Mouse (Mus musculus) liver, embryonic 11.5 days (tissue): ENCODE data around the gene Cdh12. TPM values are rescaled to one million over a fixed set of nuclear protein-coding genes. Genes with fewer than 3 reads are reported as not detected.
"Not testable (repeated sequence)": the region's sequence is repeated elsewhere in the genome, so short reads cannot be mapped to it uniquely, and the experiment has no call there.

ENCODE experiments used
- ATAC-seq: fragments of 200-750 bp; cut with Nextera tagmentation; replicated peaks from 2 replicates; pipeline ENCODE4 v1.8.0; 2017; ENCODE audit warnings: moderate number of reproducible peaks, mild to moderate bottlenecking, moderate TSS enrichment, moderate library complexity; ENCODE audit not compliant: low FRiP score
- DNase-seq: peaks from one replicate; pipeline ENCODE4 v3.0.0-alpha.2; 2017; ENCODE audit warnings: low spot score
- H3K27ac ChIP-seq: fragments of 300-500 bp; sonication (generic); 2 replicates; pipeline ENCODE4 v1.5.1; 2014; ENCODE audit warnings: mild to moderate bottlenecking, low read depth, low read length, control low read depth
- H3K27me3 ChIP-seq: fragments of 300-500 bp; sonication (generic); replicated peaks from 2 replicates; pipeline ENCODE4 v1.6.1; 2014; ENCODE audit warnings: low read length, mixed read lengths; ENCODE audit not compliant: control insufficient read depth, insufficient read depth
- H3K36me3 ChIP-seq: fragments of 300-500 bp; sonication (generic); 2 replicates; pipeline ENCODE4 v1.6.1; 2014; ENCODE audit warnings: mild to moderate bottlenecking, low read length, moderate library complexity, mixed read lengths; ENCODE audit not compliant: control insufficient read depth, insufficient read depth
- H3K4me1 ChIP-seq: fragments of 300-500 bp; sonication (generic); replicated peaks from 2 replicates; pipeline ENCODE4 v1.6.1; 2014; ENCODE audit warnings: low read length, mixed read lengths; ENCODE audit not compliant: control insufficient read depth, insufficient read depth
- H3K4me2 ChIP-seq: fragments of 300-500 bp; sonication (generic); 2 replicates; pipeline ENCODE4 v1.6.1; 2014; ENCODE audit warnings: mild to moderate bottlenecking, control low read depth, moderate library complexity
- H3K4me3 ChIP-seq: fragments of 300-500 bp; sonication (generic); 2 replicates; pipeline ENCODE4 v1.5.1; 2014; ENCODE audit warnings: low read depth, low read length, control low read depth
- H3K9ac ChIP-seq: fragments of 300-500 bp; sonication (generic); 2 replicates; pipeline ENCODE4 v1.6.1; 2014; ENCODE audit warnings: low read depth, low read length, control low read depth
- H3K9me3 ChIP-seq: fragments of 300-500 bp; sonication (generic); 2 replicates; pipeline ENCODE4 v1.6.1; 2016; ENCODE audit warnings: low read length, inconsistent platforms, mixed read lengths; ENCODE audit not compliant: control insufficient read depth
- WGBS: fragments of 180-500 bp; shearing (Covaris S2); extraction: QIAGEN DNeasy Blood & Tissue Kit; methylation state at CpG from one replicate; pipeline ENCODE4 v1.1.7; 2014; 5-methylcytosine and 5-hydroxymethylcytosine counted together
- polyA plus RNA-seq: library from polyadenylated mRNA; unstranded; fragments of >200 nt; fragmentation: Nextera tagmentation; extraction: Ambion mirVana; gene quantifications from 2 replicates; pipeline ENCODE4 v1.2.1, GENCODE M21; 2014

Gene Cdh12
- polyA plus RNA-seq, 1 experiment from 2014 or later, result 0.10 TPM

DNA sequence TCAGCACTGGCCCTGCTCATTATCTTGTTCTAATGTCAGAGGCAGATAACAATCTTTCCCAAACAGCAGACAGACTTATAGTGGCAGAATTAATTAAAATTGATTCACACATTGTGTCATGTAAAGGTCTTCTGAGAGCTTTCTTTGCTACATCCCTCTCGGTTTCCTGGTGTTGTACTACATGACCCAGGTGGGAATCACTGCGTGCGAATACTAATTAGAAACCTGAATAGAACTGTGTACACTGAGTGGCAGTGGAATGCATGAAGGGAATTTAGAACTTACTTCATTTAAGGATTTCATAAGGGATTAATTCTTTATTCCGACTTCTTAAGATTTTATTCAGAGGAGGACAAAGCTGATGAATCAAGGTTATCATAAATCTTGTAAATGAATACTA lies 121.9 kb downstream of the Cdh12 start:
- H3K9ac ChIP-seq, result no peak overlapping the region
- no peak overlapping the region for H3K4me3 ChIP-seq
- WGBS, result 79% methylated on average over 4 of the region's 4 CpGs
- H3K27ac ChIP-seq, result no peak overlapping the region
- no peak overlapping the region for H3K4me2 ChIP-seq
- ATAC-seq (no peak), DNase-seq (no peak)
- H3K36me3 ChIP-seq, result no peaks in the 10 kb centered on the region
- H3K4me1 ChIP-seq, result no peaks in the 10 kb centered on the region
- H3K27me3 ChIP-seq, result no peaks in the 10 kb centered on the region
- no peaks in the 10 kb centered on the region for H3K9me3 ChIP-seq

DNA sequence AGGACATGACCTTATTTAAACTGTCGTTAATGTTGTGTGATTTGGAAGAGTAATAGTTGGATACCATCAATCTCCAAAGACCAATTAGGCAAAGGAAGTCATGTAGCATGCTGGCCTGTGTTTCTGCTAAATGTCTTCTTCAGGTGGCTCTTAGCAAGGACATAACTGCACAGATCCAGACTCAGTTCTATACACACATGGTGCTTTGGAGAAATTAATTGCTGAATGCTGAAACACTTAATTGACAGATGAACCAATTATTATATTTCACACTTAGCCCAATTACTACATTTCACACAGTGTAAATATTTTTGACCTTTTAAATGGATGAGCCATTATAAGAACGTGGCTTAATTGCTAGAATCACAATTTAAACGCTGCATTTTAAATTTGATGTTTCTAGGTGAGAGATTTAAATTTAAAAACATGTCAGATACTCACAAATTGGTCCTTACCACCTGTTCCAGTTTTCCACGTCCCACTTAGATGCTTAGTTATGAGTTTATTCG lies 133.6 kb downstream of the Cdh12 start:
- no peaks in the 10 kb centered on the region for H3K9me3 ChIP-seq
- H3K27ac ChIP-seq, result no peak overlapping the region
- H3K9ac ChIP-seq, result no peak overlapping the region
- 52% methylated on average over 5 of the region's 5 CpGs for WGBS
- H3K4me2 ChIP-seq, result no peak overlapping the region
- H3K4me3 ChIP-seq, result no peak overlapping the region
- no peak for DNase-seq
- no peaks in the 10 kb centered on the region for H3K4me1 ChIP-seq
- ATAC-seq, result no peak
- no peaks in the 10 kb centered on the region for H3K27me3 ChIP-seq
- no peaks in the 10 kb centered on the region for H3K36me3 ChIP-seq

DNA sequence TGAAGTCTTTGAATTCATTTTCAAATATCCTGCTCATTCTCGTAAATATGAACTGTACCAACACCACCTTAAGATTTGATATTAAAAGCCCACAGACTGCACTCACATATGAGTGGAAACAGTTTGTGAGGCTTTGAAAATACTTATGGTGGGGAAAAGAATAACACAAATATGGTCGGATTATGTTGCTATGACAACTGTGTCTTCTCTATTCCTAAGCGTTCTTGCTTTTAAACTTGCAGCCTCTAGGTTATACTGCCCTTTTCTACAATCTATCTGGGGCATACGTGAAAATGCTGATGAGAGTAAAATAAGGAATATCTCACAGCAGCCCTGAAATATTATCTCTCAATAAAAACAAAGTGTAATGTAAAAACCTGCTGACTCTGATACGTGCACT lies 142.5 kb downstream of the Cdh12 start:
- no peaks in the 10 kb centered on the region for H3K9me3 ChIP-seq
- H3K4me3 ChIP-seq, result no peak overlapping the region
- H3K36me3 ChIP-seq, result no peaks in the 10 kb centered on the region
- H3K27me3 ChIP-seq, result no peaks in the 10 kb centered on the region
- no peaks in the 10 kb centered on the region for H3K4me1 ChIP-seq
- no peak overlapping the region for H3K4me2 ChIP-seq
- H3K9ac ChIP-seq, result no peak overlapping the region
- ATAC-seq (no peak), DNase-seq (no peak)
- H3K27ac ChIP-seq, result no peak overlapping the region
- 75% methylated on average over 5 of the region's 5 CpGs for WGBS

DNA sequence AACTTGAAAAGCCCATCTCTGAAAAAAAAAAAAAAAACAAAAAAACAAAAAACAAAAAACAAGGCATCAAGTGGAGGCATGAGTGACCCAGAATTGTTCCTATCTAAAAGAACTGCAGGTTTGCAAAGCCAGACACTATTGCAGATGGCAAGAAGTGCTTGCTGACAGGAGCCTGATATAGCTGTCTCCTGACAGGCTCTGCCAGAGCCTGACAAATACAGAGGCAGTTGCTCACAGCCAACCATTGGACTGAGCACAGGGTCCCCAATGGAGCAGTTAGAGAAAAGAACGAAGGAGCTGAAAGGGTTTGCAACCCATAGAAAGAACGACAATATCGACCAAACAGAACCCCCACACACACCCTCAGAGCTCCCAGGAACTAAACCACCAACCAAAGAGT lies 156.7 kb downstream of the Cdh12 start:
- DNase-seq, H3K27me3 ChIP-seq, H3K36me3 ChIP-seq, H3K9me3 ChIP-seq, H3K4me3 ChIP-seq, ATAC-seq, H3K4me1 ChIP-seq, H3K9ac ChIP-seq, H3K4me2 ChIP-seq, H3K27ac ChIP-seq: not testable (repeated sequence)
- 67% methylated on average over 3 of the region's 3 CpGs for WGBS

DNA sequence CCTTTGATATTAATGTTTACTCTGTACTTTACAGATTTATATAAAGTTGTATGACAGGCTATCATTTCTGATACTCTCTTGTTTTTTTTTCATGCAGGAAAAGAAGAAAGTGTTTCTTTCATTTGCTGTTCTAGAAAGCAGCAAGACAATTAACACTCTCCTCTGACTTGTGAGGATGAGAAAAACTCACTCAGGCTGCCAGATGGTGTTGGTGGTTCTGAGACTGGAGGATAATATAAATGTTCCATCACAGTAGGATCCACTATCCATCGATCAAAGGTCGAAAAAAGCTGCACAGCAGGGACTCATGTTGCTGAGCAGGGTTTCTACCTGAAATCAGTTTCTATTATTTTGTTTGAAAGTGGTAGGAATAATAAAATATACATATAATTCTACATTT lies 185.5 kb downstream of the Cdh12 start:
- Histone ChIP-seq H3K9ac (no peak overlapping the region), H3K9me3 (no peaks in the 10 kb centered on the region), H3K4me1 (no peaks in the 10 kb centered on the region), H3K36me3 (no peaks in the 10 kb centered on the region), H3K4me3 (no peak overlapping the region), H3K27me3 (no peaks in the 10 kb centered on the region), H3K27ac (no peak overlapping the region), H3K4me2 (no peak overlapping the region)
- 71% methylated on average over 2 of the region's 2 CpGs for WGBS
- no peak for ATAC-seq
- DNase-seq, result no peak

DNA sequence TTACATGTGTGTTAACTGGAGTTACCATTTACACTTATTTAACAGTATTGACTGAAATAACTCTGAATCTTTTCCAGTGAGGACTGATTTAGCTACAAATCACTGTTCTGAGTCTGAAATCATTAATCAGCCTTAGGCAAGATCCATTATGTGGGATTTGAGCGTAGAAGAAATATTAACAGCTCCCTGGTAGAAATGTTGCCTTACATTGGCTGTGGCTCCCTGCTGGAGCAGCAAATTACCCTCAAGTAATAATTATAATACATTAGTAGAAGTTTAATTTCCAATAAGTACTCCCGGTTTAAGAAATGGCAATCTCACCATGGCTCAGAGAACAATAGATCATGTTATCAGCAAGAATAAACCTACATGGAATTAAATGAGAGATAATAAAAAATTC lies 190.1 kb downstream of the Cdh12 start:
- Histone ChIP-seq H3K27ac (no peak overlapping the region), H3K4me3 (no peak overlapping the region), H3K4me1 (no peaks in the 10 kb centered on the region), H3K9me3 (no peaks in the 10 kb centered on the region), H3K27me3 (no peaks in the 10 kb centered on the region), H3K9ac (no peak overlapping the region), H3K4me2 (no peak overlapping the region), H3K36me3 (no peaks in the 10 kb centered on the region)
- ATAC-seq (no peak), DNase-seq (no peak)
- WGBS, result 79% methylated on average over 2 of the region's 2 CpGs

DNA sequence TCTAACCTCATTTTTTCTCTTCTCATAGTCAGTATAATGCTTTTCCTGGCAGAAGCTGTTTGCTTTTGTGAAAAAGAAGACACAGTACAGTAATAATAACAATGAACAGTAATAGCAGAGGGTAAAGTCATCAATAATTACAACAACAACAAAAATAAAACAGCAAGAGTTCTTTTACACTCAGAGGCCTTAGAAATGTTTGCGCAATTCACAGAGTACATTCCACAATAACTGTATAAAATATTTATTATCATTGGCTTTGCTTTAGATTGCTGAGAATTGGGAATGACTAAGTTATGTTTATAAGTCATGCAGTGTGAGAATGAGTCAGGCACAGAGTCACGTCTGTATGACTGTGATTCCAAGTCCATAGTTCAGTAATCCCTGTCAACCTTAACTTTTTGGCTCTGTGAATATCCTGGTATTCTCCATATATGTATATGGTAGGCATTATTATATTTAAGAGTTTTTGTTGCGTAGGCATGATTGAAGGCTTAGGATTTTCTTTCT lies 193.9 kb downstream of the Cdh12 start:
- no peaks in the 10 kb centered on the region for H3K27me3 ChIP-seq
- H3K4me1 ChIP-seq, result no peaks in the 10 kb centered on the region
- H3K4me3 ChIP-seq, result no peak overlapping the region
- H3K27ac ChIP-seq, result no peak overlapping the region
- H3K4me2 ChIP-seq, result no peak overlapping the region
- H3K9me3 ChIP-seq, result no peaks in the 10 kb centered on the region
- no peak overlapping the region for H3K9ac ChIP-seq
- no peaks in the 10 kb centered on the region for H3K36me3 ChIP-seq
- ATAC-seq (no peak), DNase-seq (no peak)
- WGBS, result 80% methylated on average over 3 of the region's 3 CpGs

DNA sequence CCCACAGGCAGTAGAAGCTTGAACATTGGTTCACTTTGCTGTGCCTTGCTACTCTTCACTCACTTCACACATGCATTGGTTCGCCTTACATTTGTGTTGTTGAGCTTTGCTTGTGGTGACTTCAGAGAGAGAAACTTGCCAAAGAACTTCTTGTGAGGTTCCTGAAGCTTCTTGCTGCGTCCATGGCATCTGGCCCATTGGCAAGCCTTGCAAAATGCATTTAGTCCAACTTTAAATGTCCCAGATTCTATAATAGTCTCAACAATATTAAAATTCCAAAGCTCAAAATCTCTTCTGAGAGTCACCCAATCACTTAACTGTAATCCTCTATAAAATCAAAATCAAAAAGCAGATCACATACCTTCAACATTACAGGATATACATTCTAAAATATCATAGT lies 211.2 kb downstream of the Cdh12 start:
- Histone ChIP-seq H3K27me3 (no peaks in the 10 kb centered on the region), H3K4me3 (no peak overlapping the region), H3K4me1 (no peaks in the 10 kb centered on the region), H3K27ac (no peak overlapping the region), H3K36me3 (no peaks in the 10 kb centered on the region), H3K4me2 (no peak overlapping the region), H3K9ac (no peak overlapping the region), H3K9me3 (no peaks in the 10 kb centered on the region)
- ATAC-seq (no peak), DNase-seq (no peak)
- WGBS, result 62% methylated on average over 2 of the region's 2 CpGs

DNA sequence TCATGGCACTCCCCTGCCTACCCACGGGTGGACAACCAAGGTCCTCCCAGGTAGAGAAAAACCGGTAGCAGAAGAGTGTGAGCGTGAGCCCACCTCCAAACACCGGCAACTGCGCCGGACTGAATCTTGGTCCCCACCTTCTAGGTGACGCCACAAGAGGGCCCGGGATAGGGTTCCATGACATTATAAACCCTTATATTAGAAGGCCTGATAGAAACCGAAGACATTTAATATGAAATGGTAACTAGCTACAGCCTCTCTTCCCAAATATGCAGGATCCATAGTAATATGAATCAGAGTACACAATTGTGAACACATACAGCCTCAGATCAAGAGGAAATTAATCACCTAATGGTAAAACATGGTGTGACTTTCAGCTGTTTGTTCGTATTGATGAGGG lies 217.6 kb downstream of the Cdh12 start, which contains the start of gene Acot10:
Gene Acot10 (minus strand): TSS at position 101 of the 400 bp plus-strand sequence.
- no peaks in the 10 kb centered on the region for H3K4me1 ChIP-seq
- no peaks in the 10 kb centered on the region for H3K9me3 ChIP-seq
- H3K9ac ChIP-seq, result no peak within 1 kb of the TSS
- H3K36me3 ChIP-seq, result no peaks in the 10 kb centered on the region
- no peak for ATAC-seq
- no peak within 1 kb of the TSS for H3K4me3 ChIP-seq
- no peak within 1 kb of the TSS for H3K27ac ChIP-seq
- no peak for DNase-seq
- 85% methylated on average over 10 of the region's 10 CpGs for WGBS
- no peaks in the 10 kb centered on the region for H3K27me3 ChIP-seq
- no peak within 1 kb of the TSS for H3K4me2 ChIP-seq
